Mouse (Mus musculus) G1E (cell line): ENCODE results near the gene Stx1a.

ENCODE experiments used
- CTCF ChIP-seq: IDR thresholded peaks from 2 replicates; pipeline ENCODE4 v1.5.1; 2012; ENCODE audit warnings: low read depth, low read length, inconsistent platforms, mixed read lengths
- GATA1 ChIP-seq: IDR thresholded peaks from 2 replicates; pipeline ENCODE4 v1.6.1; 2012; ENCODE audit warnings: borderline replicate concordance, low read length, inconsistent platforms, mixed read lengths

DNA sequence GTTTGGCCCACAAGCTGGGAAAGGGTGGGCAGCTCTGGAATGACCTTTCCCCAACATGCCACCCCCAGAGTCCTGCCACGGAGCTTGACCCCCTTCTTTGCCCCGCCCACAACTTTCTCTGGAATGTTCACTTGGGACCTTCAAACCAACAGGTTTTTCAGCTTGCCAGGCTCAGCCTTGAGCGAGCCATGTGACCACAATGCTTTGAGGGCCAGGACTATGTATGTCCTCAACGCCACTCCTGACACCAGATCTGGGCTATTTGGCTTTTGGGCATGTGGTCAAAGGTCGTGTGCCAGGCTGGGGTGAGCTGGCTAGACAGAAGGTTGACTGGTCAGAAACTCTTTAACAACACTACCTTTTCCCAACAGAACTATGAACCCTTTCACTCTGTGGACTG is 21.1 kb upstream of the Stx1a start:
- TF ChIP-seq CTCF = no peak
- no peak for TF ChIP-seq GATA1
